Mouse (Mus musculus) C2C12 (cell line): ENCODE results near the gene Dlx4.

Experiments used
- CTCF ChIP-seq: IDR thresholded peaks from one replicate; pipeline ENCODE4 v1.5.1; 2011; ENCODE audit not compliant: control insufficient read depth, insufficient read depth, insufficient read length
- MAX ChIP-seq: IDR thresholded peaks from one replicate; pipeline ENCODE4 v1.6.1; 2011; ENCODE audit warnings: mild to moderate bottlenecking, control low read depth
- MYOD1 ChIP-seq: IDR thresholded peaks from one replicate; pipeline ENCODE4 v1.6.1; 2011; ENCODE audit warnings: low read depth; ENCODE audit not compliant: control insufficient read depth, insufficient read length
- MYOG ChIP-seq: IDR thresholded peaks from one replicate; pipeline ENCODE4 v1.6.1; 2011; ENCODE audit not compliant: control insufficient read depth, insufficient read length; ENCODE audit errors: extremely low read depth
- USF1 ChIP-seq: IDR thresholded peaks from one replicate; pipeline ENCODE4 v1.6.1; 2011; ENCODE audit warnings: low read depth, mild to moderate bottlenecking, control low read depth, moderate library complexity

- TF ChIP-seq CTCF = no peak
- no peak for TF ChIP-seq MYOD1
- no peak for TF ChIP-seq MAX
- TF ChIP-seq USF1 = no peak
- no peak for TF ChIP-seq MYOG
These were observed 15.3 kb downstream of the Dlx4 start for GRCm38 (mm10) chr11:95130668-95131252.
